Mouse (Mus musculus) MEL (cell line): ENCODE results near the gene Camk1d.

Experiments used
- CTCF ChIP-seq, 3 experiments: IDR thresholded peaks in 2 of 3; conservative IDR thresholded peaks in 1 of 3; 2 replicates each; pipeline ENCODE4 v1.5.1; 2011 to 2012; ENCODE audit warnings: low read length in 3 of 3, low read depth in 2 of 3, mild to moderate bottlenecking in 2 of 3, improper control_type of control experiment in 1 of 3, inconsistent platforms in 1 of 3, mixed read lengths in 1 of 3, moderate library complexity in 1 of 3; ENCODE audit not compliant: control insufficient read depth in 1 of 3, insufficient read depth in 1 of 3, poor library complexity in 1 of 3, severe bottlenecking in 1 of 3
- E2F4 ChIP-seq: IDR thresholded peaks from 2 replicates; pipeline ENCODE4 v1.6.1; 2011; ENCODE audit warnings: low read depth, low read length, improper control_type of control experiment, borderline replicate concordance
- ELF1 ChIP-seq: IDR thresholded peaks from 2 replicates; pipeline ENCODE4 v1.6.1; 2014; ENCODE audit warnings: low read depth, mild to moderate bottlenecking, inconsistent platforms, low read length, improper control_type of control experiment, moderate library complexity
- MXI1 ChIP-seq: IDR thresholded peaks from 2 replicates; pipeline ENCODE4 v1.6.1; 2011; ENCODE audit warnings: mild to moderate bottlenecking, low read depth, low read length, improper control_type of control experiment
- POLR2A ChIP-seq, 2 experiments: IDR thresholded peaks; 2 replicates each; pipeline ENCODE4 v1.6.1; 2011 to 2012; ENCODE audit warnings: low read length in 2 of 2, mild to moderate bottlenecking in 2 of 2, control low read depth in 1 of 2, improper control_type of control experiment in 1 of 2, low read depth in 1 of 2, moderate library complexity in 1 of 2; ENCODE audit not compliant: control insufficient read depth in 1 of 2, insufficient read depth in 1 of 2, poor library complexity in 1 of 2
- RAD21 ChIP-seq: IDR thresholded peaks from 2 replicates; pipeline ENCODE4 v1.6.1; 2011; ENCODE audit warnings: mild to moderate bottlenecking, low read depth, low read length, improper control_type of control experiment
- RCOR1 ChIP-seq: IDR thresholded peaks from 2 replicates; pipeline ENCODE4 v1.6.1; 2012; ENCODE audit warnings: low read depth, mild to moderate bottlenecking, inconsistent platforms, low read length, improper control_type of control experiment
- TAL1 ChIP-seq: IDR thresholded peaks from 2 replicates; pipeline ENCODE4 v1.6.1; 2012; ENCODE audit warnings: mild to moderate bottlenecking, inconsistent platforms, low read length, moderate library complexity, mixed read lengths

DNA sequence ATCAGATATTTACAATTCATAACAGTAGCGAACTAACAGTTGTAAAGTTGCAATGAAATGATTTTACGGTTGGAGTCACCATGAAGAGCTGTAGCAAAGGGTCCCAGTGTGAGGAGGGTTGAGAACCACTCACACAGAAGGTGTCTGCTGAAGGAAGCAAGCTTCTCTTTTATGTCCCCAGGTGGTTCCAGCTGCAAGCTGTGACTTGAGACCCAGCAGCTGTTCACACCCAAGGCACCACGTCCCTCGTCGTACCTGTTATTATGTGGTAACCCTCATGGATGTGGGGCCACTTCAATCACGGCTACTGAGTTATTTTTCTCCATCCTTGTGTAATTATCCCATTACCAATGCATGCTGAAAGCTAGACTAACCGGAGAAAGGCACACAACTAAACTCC is 71.1 kb downstream of the Camk1d start:
- no peak for TF ChIP-seq POLR2A (IDR thresholded peaks at IDR 0.05; ENCODE audit: control insufficient read depth in 1 of 2, insufficient read depth in 1 of 2, low read depth in 1 of 2, low read length in 2 of 2, poor library complexity in 1 of 2)
- no peak for TF ChIP-seq CTCF (IDR thresholded peaks at IDR 0.05 in 2 of 3, conservative IDR thresholded peaks at IDR 0.05 in 1 of 3; ENCODE audit: control insufficient read depth in 1 of 3, insufficient read depth in 1 of 3, low read depth in 2 of 3, low read length in 3 of 3, poor library complexity in 1 of 3, severe bottlenecking in 1 of 3)
- no peak for TF ChIP-seq ELF1
- no peak for TF ChIP-seq MXI1
- no peak for TF ChIP-seq E2F4
- no peak for TF ChIP-seq RAD21
- TF ChIP-seq TAL1, result no peak
- TF ChIP-seq RCOR1, result no peak
